Mouse (Mus musculus) limb, embryonic 11.5 days (tissue): Measurements from ENCODE around the gene Cep57. TPM values are rescaled to one million over a fixed set of nuclear protein-coding genes. Genes with fewer than 3 reads are reported as not detected.

Experiments
- ATAC-seq: fragments of 200-750 bp; cut with Nextera tagmentation; 2 replicates; pipeline ENCODE4 v1.8.0; 2017; ENCODE audit warnings: low read depth; ENCODE audit not compliant: insufficient number of reproducible peaks, low FRiP score, low TSS enrichment
- DNase-seq: peaks from one replicate; pipeline ENCODE4 v3.0.0-alpha.2; 2015; ENCODE audit warnings: low spot score
- H3K27ac ChIP-seq: fragments of 300-500 bp; sonication (generic); replicated peaks from 2 replicates; pipeline ENCODE4 v1.5.1; 2014; ENCODE audit warnings: low read depth, mild to moderate bottlenecking, low read length
- H3K27me3 ChIP-seq: fragments of 300-500 bp; sonication (generic); 2 replicates; pipeline ENCODE4 v1.6.1; 2014; ENCODE audit warnings: mild to moderate bottlenecking, low read length, mixed read lengths; ENCODE audit not compliant: control insufficient read depth, insufficient read depth
- H3K36me3 ChIP-seq: fragments of 300-500 bp; sonication (generic); 2 replicates; pipeline ENCODE4 v1.6.1; 2014; ENCODE audit warnings: mild to moderate bottlenecking, low read length, moderate library complexity, mixed read lengths; ENCODE audit not compliant: control insufficient read depth, insufficient read depth
- H3K4me1 ChIP-seq: fragments of 300-500 bp; sonication (generic); 2 replicates; pipeline ENCODE4 v1.6.1; 2014; ENCODE audit warnings: low read length, mixed read lengths; ENCODE audit not compliant: control insufficient read depth, insufficient read depth
- H3K4me2 ChIP-seq: fragments of 300-500 bp; sonication (generic); 2 replicates; pipeline ENCODE4 v1.6.1; 2014; ENCODE audit warnings: low read depth, mild to moderate bottlenecking, moderate library complexity; ENCODE audit not compliant: severe bottlenecking
- H3K4me3 ChIP-seq: fragments of 300-500 bp; sonication (generic); 2 replicates; pipeline ENCODE4 v1.5.1; 2014; ENCODE audit warnings: low read depth, low read length
- H3K9ac ChIP-seq: fragments of 300-500 bp; sonication (generic); 2 replicates; pipeline ENCODE4 v1.6.1; 2014; ENCODE audit warnings: mild to moderate bottlenecking, low read length
- H3K9me3 ChIP-seq: fragments of 300-500 bp; sonication (generic); 2 replicates; pipeline ENCODE4 v1.6.1; 2016; ENCODE audit warnings: low read length; ENCODE audit not compliant: control insufficient read depth
- WGBS: fragments of 180-500 bp; shearing (Covaris S2); extraction: QIAGEN DNeasy Blood & Tissue Kit; methylation state at CpG from one replicate; pipeline ENCODE4 v1.1.7; 2014; 5-methylcytosine and 5-hydroxymethylcytosine counted together
- polyA plus RNA-seq: library from polyadenylated mRNA; unstranded; fragments of >200 nt; fragmentation: Nextera tagmentation; extraction: Ambion mirVana; gene quantifications from 2 replicates; pipeline ENCODE4 v1.2.1, GENCODE M21; 2014

Gene Cep57
- polyA plus RNA-seq, 1 experiment from 2014 or later = 73.7 TPM

DNA sequence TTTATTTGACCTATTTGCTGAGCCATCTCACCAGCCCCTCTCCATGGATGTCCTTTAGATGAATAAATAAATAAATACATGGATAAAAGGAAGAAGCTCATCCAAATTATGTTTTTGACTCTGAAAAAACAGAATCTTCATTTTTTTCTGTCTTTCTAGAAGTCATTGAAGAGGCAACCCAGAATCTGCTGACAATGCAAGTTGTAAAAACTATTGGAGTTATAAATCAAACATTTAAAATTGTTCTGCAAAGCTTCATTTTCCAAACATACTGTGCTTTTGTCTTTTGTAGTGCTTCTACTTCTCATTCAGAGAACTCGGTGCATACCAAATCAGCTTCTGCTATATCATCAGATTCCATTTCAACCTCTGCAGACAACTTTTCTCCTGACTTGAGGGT is 44.9 kb downstream of the Cep57 start:
- H3K4me3 ChIP-seq = no peak overlapping the region
- WGBS = 91% methylated on average over 1 of the region's 1 CpGs
- H3K36me3 ChIP-seq = no peaks in the 10 kb centered on the region
- no peaks in the 10 kb centered on the region for H3K9me3 ChIP-seq
- DNase-seq = no peak
- H3K9ac ChIP-seq = no peak overlapping the region
- H3K4me2 ChIP-seq = no peak overlapping the region
- H3K27me3 ChIP-seq = no peaks in the 10 kb centered on the region
- no peak overlapping the region for H3K27ac ChIP-seq
- no peaks in the 10 kb centered on the region for H3K4me1 ChIP-seq
- no peak for ATAC-seq

DNA sequence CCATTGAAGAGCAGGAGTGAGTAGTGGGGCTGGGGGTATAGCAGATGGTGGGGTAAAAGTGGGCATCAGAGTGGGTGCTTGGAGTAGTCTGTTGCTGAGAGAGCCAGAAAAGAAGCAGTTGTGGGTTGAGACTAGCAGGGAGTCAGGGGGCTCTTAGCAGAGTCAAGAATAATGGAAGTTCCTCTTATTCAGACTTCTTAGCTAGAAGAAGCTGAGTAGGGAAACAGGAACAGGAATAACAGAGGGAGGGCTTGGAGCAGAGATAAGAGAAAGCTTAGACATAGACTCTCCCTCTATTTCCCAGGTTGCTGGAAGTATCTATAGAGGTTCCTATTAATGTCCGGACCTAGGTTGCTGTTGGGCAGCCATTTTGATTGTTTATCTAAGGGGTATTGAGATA is 52.2 kb downstream of the Cep57 start:
- H3K4me2 ChIP-seq = no peak overlapping the region
- H3K9me3 ChIP-seq = no peaks in the 10 kb centered on the region
- H3K27ac ChIP-seq = no peak overlapping the region

DNA sequence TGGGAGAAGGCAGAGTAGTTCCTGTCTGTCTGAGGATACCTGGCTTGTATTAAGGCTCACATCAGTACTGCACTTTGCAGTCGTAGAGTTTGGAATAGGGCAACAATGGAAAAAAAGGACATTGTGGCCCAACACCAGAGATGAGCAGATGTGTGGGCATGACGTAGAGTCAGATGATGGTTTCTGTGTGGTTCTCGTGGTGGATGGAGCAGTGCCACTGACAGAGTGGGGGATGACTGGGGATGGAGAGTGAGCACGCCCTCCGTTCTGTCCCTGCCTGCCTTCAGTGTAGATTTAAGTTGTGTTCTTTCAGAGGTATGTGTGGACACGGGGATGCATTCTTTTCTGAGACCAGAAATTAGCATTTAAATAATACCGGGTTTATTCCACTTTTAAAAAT is 60.3 kb downstream of the Cep57 start:
- Histone ChIP-seq H3K27me3 (no peaks in the 10 kb centered on the region), H3K4me2 (no peak overlapping the region), H3K9ac (no peak overlapping the region), H3K4me1 (no peaks in the 10 kb centered on the region), H3K27ac (no peak overlapping the region), H3K4me3 (no peak overlapping the region), H3K9me3 (no peaks in the 10 kb centered on the region), H3K36me3 (no peaks in the 10 kb centered on the region)
- WGBS = 93% methylated on average over 7 of the region's 7 CpGs
- DNase-seq (no peak), ATAC-seq (no peak)

More for the DNA sequence above, 52.2 kb downstream of the Cep57 start:
- DNase-seq (no peak), ATAC-seq (no peak)
- Histone ChIP-seq H3K9ac (no peak overlapping the region), H3K27me3 (no peaks in the 10 kb centered on the region), H3K4me3 (no peak overlapping the region), H3K4me1 (no peaks in the 10 kb centered on the region), H3K36me3 (no peaks in the 10 kb centered on the region)
- WGBS = 96% methylated on average over 1 of the region's 1 CpGs

DNA sequence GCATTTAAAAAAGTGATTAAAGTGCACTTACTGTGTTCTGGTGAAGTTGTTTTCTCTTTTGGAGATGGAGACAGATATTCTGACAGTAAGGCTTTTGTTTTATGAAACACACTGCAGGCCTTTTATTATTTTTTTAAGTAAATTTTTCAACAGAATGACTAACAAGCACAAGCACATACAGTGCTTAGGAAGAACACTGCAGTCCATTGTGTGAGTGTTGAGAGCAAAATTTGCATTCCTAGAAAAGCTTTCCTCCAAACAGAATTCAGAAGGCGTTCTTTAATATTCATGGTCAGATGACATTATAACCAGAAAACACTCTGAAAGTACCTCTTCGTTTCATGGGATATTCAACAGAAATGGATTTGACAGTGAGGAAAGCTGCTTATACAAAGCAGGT is 61.3 kb downstream of the Cep57 start:
- Histone ChIP-seq H3K36me3 (no peaks in the 10 kb centered on the region), H3K4me1 (no peaks in the 10 kb centered on the region), H3K4me3 (no peak overlapping the region), H3K27ac (no peak overlapping the region), H3K4me2 (no peak overlapping the region), H3K9ac (no peak overlapping the region), H3K27me3 (no peaks in the 10 kb centered on the region), H3K9me3 (no peaks in the 10 kb centered on the region)
- no peak for ATAC-seq
- 87% methylated on average over 2 of the region's 2 CpGs for WGBS
- no peak for DNase-seq

DNA sequence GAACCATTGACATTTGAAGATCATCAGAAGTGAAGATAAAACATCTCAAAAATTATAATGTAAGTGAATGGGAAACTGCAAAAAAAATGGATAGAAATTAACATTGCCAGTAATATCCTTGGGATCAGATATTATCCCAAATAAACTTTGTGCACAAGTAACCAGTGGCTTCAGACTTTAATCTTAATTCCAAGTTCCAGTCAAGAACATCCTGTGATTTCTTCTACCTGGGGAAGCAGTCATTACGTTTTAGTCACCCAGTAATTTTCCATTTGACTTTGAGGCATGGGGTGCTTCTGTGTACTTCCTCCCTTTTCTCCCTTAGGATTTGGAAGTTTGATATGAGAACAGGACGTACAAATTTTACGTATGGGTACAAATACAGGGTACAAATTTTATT is 66.5 kb downstream of the Cep57 start:
- Histone ChIP-seq H3K4me2 (no peak overlapping the region), H3K27me3 (no peaks in the 10 kb centered on the region), H3K27ac (no peak overlapping the region), H3K4me1 (no peaks in the 10 kb centered on the region), H3K4me3 (no peak overlapping the region), H3K9ac (no peak overlapping the region), H3K9me3 (no peaks in the 10 kb centered on the region), H3K36me3 (no peaks in the 10 kb centered on the region)
- WGBS = 95% methylated on average over 3 of the region's 3 CpGs
- DNase-seq = no peak
- ATAC-seq = no peak

Other genes with a start within 250 kb of the Cep57 start
- 89.5 and 95.8 TPM in 2 replicates for gene Mtmr2, start 78.7 kb downstream of the Cep57 start, polyA plus RNA-seq
- 28.3 and 30.2 TPM in 2 replicates for gene Fam76b, start 609 bp upstream of the Cep57 start, polyA plus RNA-seq